Mouse (Mus musculus): ENCODE measurements around the gene Znfx1.

The Znfx1 gene

GRCm38 (mm10) chr2:166991945-166992344 lies 70.9 kb downstream of the Znfx1 start:
- DNase-seq, result peak; percentile 20 to 45

DNA sequence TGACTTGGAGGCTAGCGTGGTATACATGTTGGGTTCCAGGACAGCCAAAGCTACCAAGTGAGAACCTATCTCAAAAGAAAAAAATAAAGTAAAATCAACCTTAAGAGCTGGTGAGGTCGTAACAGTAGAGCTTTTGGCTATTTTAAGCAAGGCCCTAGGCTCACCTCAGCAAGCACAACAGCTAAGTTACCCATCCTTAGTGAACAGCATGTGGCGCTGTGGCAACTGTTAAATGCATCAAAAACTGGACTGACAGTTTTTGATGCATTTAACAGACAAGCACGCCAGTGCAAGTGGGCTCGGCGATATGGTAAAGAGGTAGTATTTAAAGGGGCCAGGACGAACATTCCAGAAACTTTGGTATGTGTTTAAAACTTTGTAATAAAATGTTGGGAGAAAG lies 72.0 kb downstream of the Znfx1 start:
- no peak for DNase-seq
